Mouse (Mus musculus) stomach, embryonic 15.5 days (tissue): ENCODE data around the gene Gm10490. TPM values are rescaled to one million over a fixed set of nuclear protein-coding genes. Genes with fewer than 3 reads are reported as not detected.
"Not testable (repeated sequence)": the region's sequence is repeated elsewhere in the genome, so short reads cannot be mapped to it uniquely, and the experiment has no call there.

ENCODE experiments used
- ATAC-seq: fragments of 200-750 bp; cut with Nextera tagmentation; 2 replicates; pipeline ENCODE4 v1.8.0; 2017; ENCODE audit warnings: low read depth, moderate number of reproducible peaks, moderate TSS enrichment; ENCODE audit not compliant: insufficient read depth, low FRiP score
- H3K27ac ChIP-seq: fragments of 300-500 bp; sonication (generic); 2 replicates; pipeline ENCODE4 v1.5.1; 2015; ENCODE audit warnings: mild to moderate bottlenecking, inconsistent platforms
- H3K27me3 ChIP-seq: fragments of 300-500 bp; sonication (generic); replicated peaks from 2 replicates; pipeline ENCODE4 v1.6.1; 2015; ENCODE audit warnings: inconsistent platforms
- H3K36me3 ChIP-seq: fragments of 300-500 bp; sonication (generic); 2 replicates; pipeline ENCODE4 v1.6.1; 2015; ENCODE audit warnings: inconsistent platforms
- H3K4me1 ChIP-seq: fragments of 300-500 bp; sonication (generic); 2 replicates; pipeline ENCODE4 v1.6.1; 2015; ENCODE audit warnings: inconsistent platforms
- H3K4me2 ChIP-seq: fragments of 300-500 bp; sonication (generic); 2 replicates; pipeline ENCODE4 v1.6.1; 2015; ENCODE audit warnings: mild to moderate bottlenecking, inconsistent platforms
- H3K4me3 ChIP-seq: fragments of 300-500 bp; sonication (generic); replicated peaks from 2 replicates; pipeline ENCODE4 v1.5.1; 2015; ENCODE audit warnings: inconsistent platforms
- H3K9ac ChIP-seq: fragments of 300-500 bp; sonication (generic); 2 replicates; pipeline ENCODE4 v1.6.1; 2015; ENCODE audit warnings: inconsistent platforms
- H3K9me3 ChIP-seq: fragments of 300-500 bp; sonication (generic); 2 replicates; pipeline ENCODE4 v1.6.1; 2016; ENCODE audit warnings: inconsistent platforms
- WGBS: fragments of 180-500 bp; shearing (Covaris S2); methylation state at CpG from one replicate; pipeline ENCODE4 v1.1.7; 2015; 5-methylcytosine and 5-hydroxymethylcytosine counted together
- polyA plus RNA-seq: library from polyadenylated mRNA; unstranded; fragments of >200 nt; fragmentation: Nextera tagmentation; extraction: Ambion mirVana; gene quantifications from 2 replicates; pipeline ENCODE4 v1.2.1, GENCODE M21; 2015

Gene Gm10490
- polyA plus RNA-seq, 1 experiment from 2014 or later: not detected

GRCm38 (mm10) chrX:7898211-7898610 is 11.1 kb upstream of the Gm10490 start:
- ATAC-seq: no peak
- Histone ChIP-seq H3K9me3 (no peaks in the 10 kb centered on the region), H3K4me3 (peak overlapping the region; percentile 56), H3K9ac (no peak overlapping the region), H3K4me2 (peak overlapping the region; percentile 47), H3K36me3 (no peaks in the 10 kb centered on the region), H3K4me1 (no peaks in the 10 kb centered on the region), H3K27me3 (no peaks in the 10 kb centered on the region), H3K27ac (no peak overlapping the region)
- WGBS: 25% methylated on average over 13 of the region's 13 CpGs

GRCm38 (mm10) chrX:7898880-7899874 is 10.2 kb upstream of the Gm10490 start, which contains the start of the genes Pqbp1 and Timm17b:
Gene Pqbp1, minus strand, starts transcription at chrX:7899269.
Gene Timm17b, plus strand, starts transcription at chrX:7899357.
- ATAC-seq: peak; percentile 99
- Histone ChIP-seq H3K27me3 (no peaks in the 10 kb centered on the region), H3K36me3 (no peaks in the 10 kb centered on the region), H3K4me3 (peak within 1 kb of the TSS; percentile 56), H3K4me2 (peak within 1 kb of the TSS; percentile 49), H3K4me1 (no peaks in the 10 kb centered on the region), H3K27ac (peak within 1 kb of the TSS; percentile 87), H3K9ac (peak within 1 kb of the TSS; percentile 33), H3K9me3 (no peaks in the 10 kb centered on the region)
- WGBS: 20% methylated on average over 60 of the region's 62 CpGs

GRCm38 (mm10) chrX:7904441-7904840 is 4.9 kb upstream of the Gm10490 start:
- 90% methylated on average over 5 of the region's 5 CpGs for WGBS
- no peak for ATAC-seq

GRCm38 (mm10) chrX:7907735-7908134 is 1.6 kb upstream of the Gm10490 start, which contains the start of gene Gm10491:
Gene Gm10491, minus strand, starts transcription at chrX:7907835.
- Histone ChIP-seq H3K4me2 (no peak within 1 kb of the TSS), H3K27ac (no peak within 1 kb of the TSS), H3K27me3 (no peaks in the 10 kb centered on the region), H3K9ac (no peak within 1 kb of the TSS), H3K4me3 (no peak within 1 kb of the TSS), H3K4me1 (no peaks in the 10 kb centered on the region), H3K9me3 (no peaks in the 10 kb centered on the region), H3K36me3 (no peaks in the 10 kb centered on the region)
- WGBS: 87% methylated on average over 5 of the region's 5 CpGs
- ATAC-seq: no peak

More at GRCm38 (mm10) chrX:7904441-7904840, 4.9 kb upstream of the Gm10490 start:
- Histone ChIP-seq H3K27me3 (no peaks in the 10 kb centered on the region), H3K4me2 (no peak overlapping the region), H3K36me3 (no peaks in the 10 kb centered on the region), H3K4me1 (no peaks in the 10 kb centered on the region), H3K27ac (no peak overlapping the region), H3K4me3 (no peak overlapping the region), H3K9me3 (no peaks in the 10 kb centered on the region), H3K9ac (no peak overlapping the region)

GRCm38 (mm10) chrX:7910473-7910872 is 1.1 kb downstream of the Gm10490 start:
- H3K4me3 ChIP-seq: no peak overlapping the region
- WGBS: 64% methylated on average over 6 of the region's 6 CpGs
- H3K4me2 ChIP-seq: no peak overlapping the region
- no peak for ATAC-seq
- H3K27me3 ChIP-seq: no peaks in the 10 kb centered on the region
- H3K9ac ChIP-seq: no peak overlapping the region
- no peaks in the 10 kb centered on the region for H3K9me3 ChIP-seq
- no peaks in the 10 kb centered on the region for H3K4me1 ChIP-seq
- H3K27ac ChIP-seq: no peak overlapping the region
- no peaks in the 10 kb centered on the region for H3K36me3 ChIP-seq

- H3K36me3 ChIP-seq, H3K4me2 ChIP-seq, ATAC-seq, H3K9ac ChIP-seq, H3K27ac ChIP-seq, H3K4me3 ChIP-seq, H3K9me3 ChIP-seq, H3K4me1 ChIP-seq: not testable (repeated sequence)
- WGBS: 15% methylated on average over 3 of the region's 3 CpGs
- peaks cover 12% of the 10 kb centered on the region; the same call in 1 of the 2 replicates for H3K27me3 ChIP-seq
Measured at GRCm38 (mm10) chrX:7915669-7916068, 6.3 kb downstream of the Gm10490 start.

GRCm38 (mm10) chrX:7917960-7918359 is 8.6 kb downstream of the Gm10490 start:
- 71% methylated on average over 6 of the region's 6 CpGs for WGBS
- not testable (repeated sequence) for H3K27ac ChIP-seq, H3K9me3 ChIP-seq, ATAC-seq, H3K36me3 ChIP-seq, H3K4me1 ChIP-seq, H3K4me3 ChIP-seq, H3K4me2 ChIP-seq, H3K9ac ChIP-seq
- H3K27me3 ChIP-seq: peaks cover 25% of the 10 kb centered on the region

- WGBS: 16% methylated on average over 39 of the region's 40 CpGs
- no peak for ATAC-seq
- Histone ChIP-seq H3K4me3 (0 out of 2 replicates have a peak within 1 kb of the TSS, but pooled peaks have one; percentile 5), H3K27ac (no peak within 1 kb of the TSS), H3K9ac (no peak within 1 kb of the TSS), H3K4me2 (peak within 1 kb of the TSS; percentile 23; the same call in 1 of the 2 replicates), H3K4me1 (0 out of 2 replicates have a peak, but pooled peaks cover 4% of the 10 kb centered on the region), H3K36me3 (no peaks in the 10 kb centered on the region), H3K27me3 (peaks cover 35% of the 10 kb centered on the region), H3K9me3 (no peaks in the 10 kb centered on the region)
Measured at GRCm38 (mm10) chrX:7919601-7920383, 10.4 kb downstream of the Gm10490 start, which contains the start of gene Pcsk1n. Gene Pcsk1n, plus strand, starts transcription at chrX:7919822.

- Histone ChIP-seq H3K4me2 (peak overlapping the region; percentile 47), H3K36me3 (no peaks in the 10 kb centered on the region), H3K4me1 (0 out of 2 replicates have a peak, but pooled peaks cover 4% of the 10 kb centered on the region), H3K9me3 (no peaks in the 10 kb centered on the region), H3K9ac (no peak overlapping the region), H3K27ac (no peak overlapping the region), H3K27me3 (peaks cover 42% of the 10 kb centered on the region), H3K4me3 (peak overlapping the region; percentile 16)
- no peak for ATAC-seq
- WGBS: 17% methylated on average over 34 of the region's 48 CpGs
Measured at GRCm38 (mm10) chrX:7922032-7922431, 12.7 kb downstream of the Gm10490 start.

- H3K27ac ChIP-seq: no peak overlapping the region
- ATAC-seq: no peak
- 0 out of 2 replicates have a peak, but pooled peaks cover 4% of the 10 kb centered on the region for H3K4me1 ChIP-seq
- no peak overlapping the region for H3K9ac ChIP-seq
- H3K4me2 ChIP-seq: no peak overlapping the region
- no peaks in the 10 kb centered on the region for H3K36me3 ChIP-seq
- H3K9me3 ChIP-seq: no peaks in the 10 kb centered on the region
- no peak overlapping the region for H3K4me3 ChIP-seq
- 74% methylated on average over 6 of the region's 6 CpGs for WGBS
- H3K27me3 ChIP-seq: peaks cover 30% of the 10 kb centered on the region
Measured at GRCm38 (mm10) chrX:7926266-7926665, 16.9 kb downstream of the Gm10490 start.

GRCm38 (mm10) chrX:7927116-7927515 is 17.8 kb downstream of the Gm10490 start:
- Histone ChIP-seq H3K9ac (no peak overlapping the region), H3K4me1 (0 out of 2 replicates have a peak, but pooled peaks cover 3% of the 10 kb centered on the region), H3K36me3 (no peaks in the 10 kb centered on the region), H3K9me3 (no peaks in the 10 kb centered on the region), H3K27ac (no peak overlapping the region), H3K4me2 (no peak overlapping the region), H3K27me3 (peaks cover 25% of the 10 kb centered on the region), H3K4me3 (no peak overlapping the region)
- WGBS: 22% methylated on average over 10 of the region's 10 CpGs
- no peak for ATAC-seq
